Mouse (Mus musculus) neural tube, embryonic 13.5 days (tissue): ENCODE measurements at regions not wholly inside any gene's neighbourhood (a gene's known extent, or its start where the extent isn't known, plus 50 kb on each side); places are given as distances from the start of the nearest gene placed in this dataset.

Experiments used
- ATAC-seq: fragments of 200-750 bp; cut with Nextera tagmentation; 2 replicates; pipeline ENCODE4 v1.8.0; 2017; ENCODE audit warnings: low read depth, mild to moderate bottlenecking, moderate TSS enrichment, moderate library complexity
- H3K27ac ChIP-seq: fragments of 300-500 bp; sonication (generic); replicated peaks from 2 replicates; pipeline ENCODE4 v1.5.1; 2015; ENCODE audit warnings: moderate library complexity, mild to moderate bottlenecking, inconsistent platforms
- H3K27me3 ChIP-seq: fragments of 300-500 bp; sonication (generic); 2 replicates; pipeline ENCODE4 v1.6.1; 2015; ENCODE audit warnings: mild to moderate bottlenecking, inconsistent platforms
- H3K36me3 ChIP-seq: fragments of 300-500 bp; sonication (generic); 2 replicates; pipeline ENCODE4 v1.6.1; 2015; ENCODE audit warnings: mild to moderate bottlenecking, inconsistent platforms
- H3K4me1 ChIP-seq: fragments of 300-500 bp; sonication (generic); replicated peaks from 2 replicates; pipeline ENCODE4 v1.6.1; 2015; ENCODE audit warnings: inconsistent platforms
- H3K4me2 ChIP-seq: fragments of 300-500 bp; sonication (generic); 2 replicates; pipeline ENCODE4 v1.6.1; 2015; ENCODE audit warnings: inconsistent platforms, mild to moderate bottlenecking, moderate library complexity
- H3K4me3 ChIP-seq: fragments of 300-500 bp; sonication (generic); 2 replicates; pipeline ENCODE4 v1.5.1; 2015; ENCODE audit warnings: mild to moderate bottlenecking, inconsistent platforms
- H3K9ac ChIP-seq: fragments of 300-500 bp; sonication (generic); 2 replicates; pipeline ENCODE4 v1.6.1; 2015; ENCODE audit warnings: moderate library complexity, mild to moderate bottlenecking, inconsistent platforms
- H3K9me3 ChIP-seq: fragments of 300-500 bp; sonication (generic); 2 replicates; pipeline ENCODE4 v1.6.1; 2016; ENCODE audit warnings: inconsistent platforms
- WGBS: fragments of 180-500 bp; shearing (Covaris S2); methylation state at CpG from one replicate; pipeline ENCODE4 v1.1.7; 2015; 5-methylcytosine and 5-hydroxymethylcytosine counted together

DNA sequence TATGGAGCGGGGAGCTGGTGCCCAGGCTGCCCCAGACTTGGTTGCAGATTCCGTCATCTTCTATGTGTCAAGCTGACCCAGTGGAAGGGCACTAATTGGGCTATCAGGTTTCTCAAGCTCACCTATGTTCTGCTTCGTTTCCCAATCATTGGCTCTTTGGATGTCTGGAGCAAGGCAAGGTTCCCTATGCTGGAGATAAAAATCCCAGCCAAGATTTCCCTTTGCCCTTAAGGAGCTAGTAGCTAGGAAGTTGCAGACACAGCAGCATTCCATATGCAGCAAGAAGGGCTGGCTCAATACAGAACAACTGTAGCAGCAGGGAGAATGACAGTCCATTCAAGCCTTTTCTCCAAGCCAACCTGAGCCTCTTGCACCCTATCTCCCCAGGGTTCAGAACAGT lies 159.2 kb upstream of the Zfp706 start:
- ATAC-seq, result no peak
- Histone ChIP-seq H3K9ac (no peak overlapping the region), H3K36me3 (no peaks in the 10 kb centered on the region), H3K27me3 (no peaks in the 10 kb centered on the region), H3K4me3 (no peak overlapping the region), H3K9me3 (no peaks in the 10 kb centered on the region; the same call in 1 of the 2 replicates), H3K4me1 (no peaks in the 10 kb centered on the region; the same call in 1 of the 2 replicates), H3K4me2 (no peak overlapping the region), H3K27ac (no peak overlapping the region)
- 84% methylated on average over 3 of the region's 3 CpGs for WGBS

DNA sequence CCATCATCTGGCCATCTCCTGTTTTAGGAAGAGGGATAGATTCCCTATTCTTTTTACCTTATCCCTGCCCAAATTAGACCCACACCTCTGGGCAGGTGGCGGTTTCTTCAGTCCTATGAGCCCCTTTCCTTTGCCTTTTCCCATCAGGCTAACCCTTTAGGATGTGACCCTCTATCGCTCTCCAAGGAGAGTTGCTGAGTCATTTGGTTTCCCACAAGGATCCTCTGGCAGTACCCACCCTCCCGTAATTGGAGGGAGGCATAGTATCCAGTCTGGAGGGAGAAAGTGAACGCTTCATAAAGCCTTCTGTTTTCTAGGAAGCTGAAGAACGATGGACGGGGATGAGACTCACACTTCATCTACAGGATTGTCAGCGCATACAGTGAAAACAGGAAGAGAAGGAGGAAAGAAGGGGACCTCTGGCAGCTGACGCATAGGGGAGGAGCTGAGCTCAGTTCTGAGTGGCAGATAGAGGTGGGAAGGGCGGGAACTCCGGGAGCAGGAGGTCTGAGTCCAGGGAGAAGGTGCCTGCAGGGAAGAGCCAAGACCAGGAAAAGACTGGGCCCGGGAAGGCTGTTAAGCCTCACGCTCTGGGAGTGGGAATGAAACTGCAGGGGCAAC lies 158.4 kb upstream of the Zfp706 start:
- H3K4me2 ChIP-seq, result 0 out of 2 replicates have a peak overlapping the region, but pooled peaks have one; percentile 4
- H3K27me3 ChIP-seq, result no peaks in the 10 kb centered on the region
- H3K9me3 ChIP-seq, result no peaks in the 10 kb centered on the region; the same call in 1 of the 2 replicates
- no peak overlapping the region for H3K9ac ChIP-seq
- H3K36me3 ChIP-seq, result no peaks in the 10 kb centered on the region
- H3K4me3 ChIP-seq, result no peak overlapping the region
- H3K27ac ChIP-seq, result no peak overlapping the region
- 25% methylated on average over 12 of the region's 12 CpGs for WGBS
- no peaks in the 10 kb centered on the region; the same call in 1 of the 2 replicates for H3K4me1 ChIP-seq
- no peak for ATAC-seq

DNA sequence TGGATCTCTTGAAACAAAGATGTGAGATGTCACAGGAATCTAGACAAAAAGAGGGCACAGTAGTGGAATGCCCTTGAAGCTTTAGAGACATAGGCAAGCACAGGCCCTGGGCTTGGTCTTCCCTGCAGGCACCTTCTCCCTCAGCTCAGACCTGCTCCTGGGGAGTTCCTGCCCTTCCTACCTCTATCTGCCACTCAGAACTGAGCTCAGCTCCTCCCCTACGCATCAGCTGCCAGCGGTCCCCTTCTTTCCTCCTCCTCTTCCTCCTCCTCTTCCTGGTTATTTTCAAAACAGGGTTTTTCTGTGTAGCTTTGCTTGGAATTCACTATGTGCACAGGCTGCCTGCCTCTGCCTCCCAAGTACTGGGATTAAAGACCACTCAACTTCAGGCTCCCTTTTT lies 157.6 kb upstream of the Zfp706 start:
- Histone ChIP-seq H3K4me1 (no peaks in the 10 kb centered on the region; the same call in 1 of the 2 replicates), H3K9me3 (no peaks in the 10 kb centered on the region; the same call in 1 of the 2 replicates), H3K27ac (no peak overlapping the region), H3K36me3 (no peaks in the 10 kb centered on the region), H3K4me3 (no peak overlapping the region), H3K4me2 (no peak overlapping the region), H3K27me3 (no peaks in the 10 kb centered on the region), H3K9ac (no peak overlapping the region)
- 49% methylated on average over 2 of the region's 2 CpGs for WGBS
- no peak for ATAC-seq

DNA sequence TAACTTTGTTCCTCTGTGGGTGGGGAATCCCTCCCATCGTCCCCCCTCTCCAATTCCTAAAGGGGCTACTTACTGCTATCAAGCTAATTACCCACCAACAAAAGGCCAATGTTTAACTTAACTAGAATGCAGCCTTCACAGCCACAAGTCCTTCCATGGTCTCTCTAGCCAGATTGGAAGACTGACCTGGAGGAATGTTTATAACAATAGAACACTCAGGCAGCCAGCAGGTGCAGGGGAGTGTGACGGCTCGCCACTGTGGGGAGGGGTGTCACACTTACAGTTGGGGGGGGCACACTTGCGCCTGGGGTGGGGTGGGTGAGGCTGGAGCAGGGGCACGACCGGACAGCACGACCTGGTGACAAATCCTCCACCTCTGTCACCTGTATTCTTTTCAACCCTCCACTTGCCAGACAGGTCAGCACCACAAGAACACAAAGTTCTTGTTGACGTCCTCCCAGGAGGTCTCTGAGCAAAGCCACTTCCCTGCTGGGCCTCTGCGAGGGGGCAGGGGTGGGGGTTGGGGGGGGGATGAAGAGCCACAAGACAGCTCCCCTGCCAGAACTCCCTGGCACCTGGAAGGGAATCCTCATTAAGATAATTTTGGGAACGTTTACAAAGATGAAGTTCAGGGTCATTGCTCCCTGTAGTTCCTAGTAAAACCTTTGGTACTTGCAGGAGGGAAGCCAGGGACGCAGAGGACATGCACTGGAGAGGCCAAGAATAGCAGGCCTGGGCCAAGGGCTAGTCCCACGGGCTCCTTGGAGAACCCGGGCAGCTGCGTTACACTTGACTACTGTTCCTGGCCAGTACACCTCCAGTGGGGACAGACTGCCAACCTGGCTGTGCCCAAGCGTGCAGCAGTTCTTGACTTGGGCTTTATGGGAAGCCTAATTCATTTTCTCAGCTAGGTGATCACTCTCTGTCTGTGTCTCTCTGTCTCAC lies 156.9 kb upstream of the Zfp706 start:
- no peak overlapping the region for H3K4me2 ChIP-seq
- no peaks in the 10 kb centered on the region for H3K27me3 ChIP-seq
- no peaks in the 10 kb centered on the region for H3K36me3 ChIP-seq
- no peak overlapping the region for H3K9ac ChIP-seq
- H3K4me3 ChIP-seq, result no peak overlapping the region
- H3K27ac ChIP-seq, result no peak overlapping the region
- H3K4me1 ChIP-seq, result peaks cover under 1% of the 10 kb centered on the region
- 38% methylated on average over 15 of the region's 15 CpGs for WGBS
- no peak for ATAC-seq
- H3K9me3 ChIP-seq, result no peaks in the 10 kb centered on the region; the same call in 1 of the 2 replicates

DNA sequence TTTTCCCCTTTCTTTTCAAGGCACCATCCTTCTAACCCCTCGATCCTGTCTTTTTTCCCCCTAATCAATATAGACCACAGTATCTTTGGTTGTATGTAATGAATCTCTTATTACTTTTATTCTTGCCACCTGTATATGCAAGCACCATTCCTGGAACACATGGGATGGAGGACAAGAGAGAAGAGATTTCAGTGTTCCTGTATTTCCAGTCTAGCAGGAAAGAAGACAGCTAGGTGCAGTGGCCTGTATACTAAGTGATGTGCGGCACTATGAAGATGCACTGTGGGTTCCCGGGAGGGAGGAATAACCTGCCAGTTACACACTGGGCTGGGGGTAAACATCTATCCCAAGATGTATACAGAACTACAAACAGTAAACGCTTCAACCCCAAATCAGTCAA lies 152.4 kb upstream of the Zfp706 start:
- 79% methylated on average over 4 of the region's 4 CpGs for WGBS
- no peaks in the 10 kb centered on the region for H3K27me3 ChIP-seq
- no peak overlapping the region for H3K9ac ChIP-seq
- H3K4me1 ChIP-seq, result peaks cover 4% of the 10 kb centered on the region
- H3K4me3 ChIP-seq, result no peak overlapping the region
- no peaks in the 10 kb centered on the region; the same call in 1 of the 2 replicates for H3K9me3 ChIP-seq
- no peaks in the 10 kb centered on the region for H3K36me3 ChIP-seq
- H3K4me2 ChIP-seq, result no peak overlapping the region
- ATAC-seq, result no peak
- H3K27ac ChIP-seq, result no peak overlapping the region

DNA sequence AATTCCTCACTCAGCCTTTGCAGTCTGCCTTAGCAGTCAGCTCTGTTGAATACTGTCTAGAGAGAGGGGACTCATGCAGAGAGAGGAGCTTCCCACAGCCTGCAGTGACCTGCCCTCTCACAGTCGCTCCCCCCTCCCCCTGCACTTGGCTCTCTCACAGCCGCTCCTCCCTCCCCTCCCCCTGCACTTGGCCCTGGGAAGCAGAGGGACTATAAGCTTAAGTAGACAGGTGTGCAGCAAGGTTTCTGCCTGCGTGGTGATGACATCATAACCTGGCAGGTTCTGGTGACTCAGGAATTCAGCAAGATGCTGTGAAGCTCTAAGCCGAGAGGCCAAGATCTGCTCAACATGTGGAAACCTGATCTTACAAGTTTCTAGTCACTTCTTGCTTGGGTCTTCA lies 151.8 kb upstream of the Zfp706 start:
- Histone ChIP-seq H3K27ac (no peak overlapping the region), H3K27me3 (no peaks in the 10 kb centered on the region), H3K9ac (no peak overlapping the region), H3K4me2 (no peak overlapping the region), H3K4me1 (peaks cover 4% of the 10 kb centered on the region), H3K4me3 (no peak overlapping the region), H3K9me3 (no peaks in the 10 kb centered on the region; the same call in 1 of the 2 replicates), H3K36me3 (no peaks in the 10 kb centered on the region)
- 16% methylated on average over 4 of the region's 4 CpGs for WGBS
- ATAC-seq, result peak; percentile 47; the same call in 1 of the 2 replicates

DNA sequence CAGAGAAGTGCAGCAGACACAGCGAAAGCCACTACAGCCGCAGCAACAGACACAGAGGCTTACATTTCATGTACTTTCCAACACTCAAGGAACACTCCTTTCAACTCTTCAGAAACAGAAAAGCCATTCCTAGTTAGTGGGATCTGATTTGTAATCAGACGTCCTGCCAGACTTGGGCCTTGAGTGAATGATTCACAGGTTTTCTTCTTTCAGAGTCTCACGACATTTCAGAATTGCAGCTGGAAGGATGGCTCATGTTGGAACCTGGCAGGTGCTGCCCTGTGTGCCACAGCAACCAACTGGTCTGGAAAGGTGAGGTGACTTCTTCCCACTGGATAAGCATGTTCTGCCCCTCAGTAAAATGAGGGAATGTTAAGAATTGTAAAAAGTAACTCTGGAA lies 149.8 kb upstream of the Zfp706 start:
- Histone ChIP-seq H3K36me3 (no peaks in the 10 kb centered on the region), H3K4me3 (no peak overlapping the region), H3K27ac (no peak overlapping the region), H3K4me2 (no peak overlapping the region), H3K9ac (no peak overlapping the region), H3K4me1 (peaks cover 4% of the 10 kb centered on the region), H3K9me3 (no peaks in the 10 kb centered on the region), H3K27me3 (no peaks in the 10 kb centered on the region)
- WGBS, result 75% methylated on average over 4 of the region's 4 CpGs
- ATAC-seq, result no peak

DNA sequence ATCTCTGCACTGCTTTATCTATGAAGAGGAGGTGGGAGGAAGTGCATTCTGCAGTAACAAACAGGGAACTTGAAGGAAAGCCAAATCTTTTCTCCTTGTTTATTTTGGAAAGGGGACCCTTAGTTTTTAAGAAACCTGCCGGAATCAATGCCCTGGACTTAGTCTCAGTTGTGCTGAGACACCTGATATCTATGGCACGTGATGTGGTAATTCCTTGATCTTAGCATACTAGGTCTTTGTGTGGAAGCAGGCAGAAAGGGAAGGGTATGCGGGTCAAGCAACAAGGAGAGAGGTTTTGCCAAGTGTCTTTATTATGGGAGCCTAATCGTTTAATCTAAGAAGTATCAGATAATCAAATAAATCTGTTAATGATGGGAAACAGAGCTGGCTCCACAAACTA lies 147.4 kb upstream of the Zfp706 start:
- Histone ChIP-seq H3K4me2 (no peak overlapping the region), H3K27me3 (no peaks in the 10 kb centered on the region), H3K4me1 (peaks cover 4% of the 10 kb centered on the region), H3K9me3 (no peaks in the 10 kb centered on the region), H3K9ac (no peak overlapping the region), H3K27ac (no peak overlapping the region), H3K36me3 (no peaks in the 10 kb centered on the region), H3K4me3 (no peak overlapping the region)
- no peak for ATAC-seq
- 91% methylated on average over 4 of the region's 4 CpGs for WGBS

DNA sequence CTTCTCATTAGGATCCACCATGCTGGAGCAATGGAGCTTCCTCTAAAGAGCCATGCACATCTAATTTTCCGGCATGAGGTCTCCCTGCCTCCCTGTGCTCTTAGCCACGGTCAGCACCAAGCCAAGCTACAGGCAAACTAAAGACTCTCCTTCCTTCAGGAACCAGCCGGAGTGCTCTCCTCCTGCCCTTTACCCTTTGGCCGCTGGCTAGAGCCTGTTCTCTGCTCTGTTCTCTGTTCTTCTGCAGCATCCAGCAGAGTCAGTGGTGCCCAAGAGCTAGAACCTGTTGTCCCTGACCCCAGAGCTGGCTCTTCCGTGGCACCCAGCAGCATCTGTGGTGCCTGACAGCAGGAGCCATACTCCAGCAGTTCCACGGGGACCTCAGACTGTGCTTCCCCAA lies 145.6 kb upstream of the Zfp706 start:
- Histone ChIP-seq H3K4me2 (no peak overlapping the region), H3K36me3 (no peaks in the 10 kb centered on the region), H3K4me1 (no peaks in the 10 kb centered on the region), H3K9ac (no peak overlapping the region), H3K27ac (no peak overlapping the region), H3K4me3 (no peak overlapping the region), H3K27me3 (no peaks in the 10 kb centered on the region), H3K9me3 (no peaks in the 10 kb centered on the region)
- no peak for ATAC-seq
- 87% methylated on average over 6 of the region's 6 CpGs for WGBS

DNA sequence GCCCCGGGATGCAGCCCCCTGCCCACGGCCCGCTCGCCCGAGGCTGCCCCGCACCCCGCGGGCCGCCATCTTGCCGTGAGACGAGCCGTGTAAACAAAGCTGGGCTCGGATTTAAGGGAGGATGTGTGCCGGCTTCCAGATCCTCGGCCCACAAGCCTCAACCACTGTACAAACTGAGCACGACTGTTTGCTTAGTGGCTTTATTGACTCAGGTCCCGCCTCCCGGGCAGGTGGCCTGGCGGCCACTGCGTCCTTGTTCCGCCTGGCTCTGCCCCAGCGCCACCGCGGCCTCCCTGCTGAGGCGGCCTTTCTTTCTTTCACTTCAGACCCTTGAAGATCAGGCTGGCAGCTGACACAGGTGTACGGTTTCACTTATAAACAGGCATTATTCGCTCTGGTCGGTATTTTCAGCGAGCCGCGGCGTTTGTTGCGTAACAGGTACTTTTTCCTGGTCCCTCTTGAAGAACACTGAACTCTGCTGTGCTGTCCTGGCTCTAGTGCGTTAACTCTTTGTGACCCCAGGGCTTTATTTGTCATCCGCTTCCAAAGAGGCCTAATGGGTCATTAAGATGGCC lies 128.1 kb upstream of the Zfp706 start:
- no peaks in the 10 kb centered on the region for H3K9me3 ChIP-seq

DNA sequence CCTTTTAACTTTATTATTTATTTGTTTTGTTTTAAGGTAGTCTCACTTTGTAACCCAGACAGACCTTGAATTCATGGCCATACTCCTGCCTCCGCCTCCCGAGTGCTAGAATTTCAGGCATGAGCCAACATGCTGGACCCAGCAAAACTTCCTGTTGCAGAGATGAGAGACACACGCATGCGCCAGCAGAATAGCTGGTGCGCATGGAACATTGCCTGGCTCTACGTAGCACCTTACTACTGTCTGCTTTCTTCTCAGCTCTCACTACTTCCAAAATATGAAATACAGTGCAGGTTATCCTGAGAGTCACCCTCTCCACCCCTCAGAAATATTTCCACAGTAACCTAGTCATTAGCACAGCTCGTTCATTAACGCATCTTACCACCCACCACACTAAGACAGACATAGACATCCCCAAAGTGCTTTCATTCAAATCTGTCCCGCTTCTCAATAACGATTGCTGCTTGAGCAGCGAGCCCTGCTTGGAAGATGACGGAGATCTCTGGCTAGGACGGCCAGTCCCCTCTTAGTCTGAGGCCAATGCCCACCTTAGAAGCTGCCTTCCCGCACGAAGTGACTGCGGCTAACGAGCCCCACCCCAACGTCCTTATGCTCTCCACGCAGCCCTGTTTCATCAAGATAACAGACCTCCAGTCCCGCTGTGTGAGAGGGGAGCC lies 127.5 kb upstream of the Zfp706 start:
- Histone ChIP-seq H3K27me3 (no peaks in the 10 kb centered on the region; the same call in 1 of the 2 replicates), H3K4me1 (peaks cover 25% of the 10 kb centered on the region), H3K9ac (peak overlapping the region; percentile 83), H3K9me3 (no peaks in the 10 kb centered on the region), H3K4me3 (peak overlapping the region; percentile 50), H3K27ac (peak overlapping the region; percentile 88), H3K36me3 (no peaks in the 10 kb centered on the region), H3K4me2 (peak overlapping the region; percentile 70)
- peak; percentile 67 for ATAC-seq
- whole genome bisulfite sequencing, result 24% methylated on average over 20 of the region's 20 CpGs

More for the DNA sequence above, 128.1 kb upstream of the Zfp706 start:
- Histone ChIP-seq H3K27me3 (no peaks in the 10 kb centered on the region; the same call in 1 of the 2 replicates), H3K4me3 (peak overlapping the region; percentile 50), H3K4me1 (peaks cover 25% of the 10 kb centered on the region), H3K36me3 (no peaks in the 10 kb centered on the region), H3K9ac (peak overlapping the region; percentile 83), H3K27ac (peak overlapping the region; percentile 88), H3K4me2 (peak overlapping the region; percentile 70)
- peak; percentile 81 for ATAC-seq
- WGBS, result under 1% methylated on average over 35 of the region's 35 CpGs
